Mouse (Mus musculus) hindbrain, postnatal 0 days (tissue): Measurements from ENCODE around the gene Dnah11. TPM values are rescaled to one million over a fixed set of nuclear protein-coding genes. Genes with fewer than 3 reads are reported as not detected.
A peak's percentile ranks its signal among the peaks of the same experiment; 100 is the strongest.

Source experiments
- ATAC-seq: fragments of 200-750 bp; cut with Nextera tagmentation; 2 replicates; pipeline ENCODE4 v1.8.0; 2017; ENCODE audit warnings: mild to moderate bottlenecking, moderate TSS enrichment, moderate library complexity
- DNase-seq: peaks from one replicate; pipeline ENCODE4 v3.0.0-alpha.2; 2015; ENCODE audit warnings: low spot score
- H3K27ac ChIP-seq: fragments of 300-500 bp; sonication (generic); 2 replicates; pipeline ENCODE4 v1.5.1; 2014; ENCODE audit warnings: mild to moderate bottlenecking
- H3K27me3 ChIP-seq: fragments of 300-500 bp; sonication (generic); 2 replicates; pipeline ENCODE4 v1.6.1; 2014; ENCODE audit warnings: low read length, mixed read lengths; ENCODE audit not compliant: insufficient read depth
- H3K36me3 ChIP-seq: fragments of 300-500 bp; sonication (generic); 2 replicates; pipeline ENCODE4 v1.6.1; 2014; ENCODE audit warnings: low read length, mixed read lengths; ENCODE audit not compliant: insufficient read depth
- H3K4me1 ChIP-seq: fragments of 300-500 bp; sonication (generic); 2 replicates; pipeline ENCODE4 v1.6.1; 2014; ENCODE audit warnings: antibody characterized with exemption, low read length, mixed read lengths; ENCODE audit not compliant: insufficient read depth
- H3K4me2 ChIP-seq: fragments of 300-500 bp; sonication (generic); 2 replicates; pipeline ENCODE4 v1.6.1; 2014; ENCODE audit warnings: low read depth, mild to moderate bottlenecking, low read length, moderate library complexity, mixed read lengths
- H3K4me3 ChIP-seq: fragments of 300-500 bp; sonication (generic); 2 replicates; pipeline ENCODE4 v1.5.1; 2014; ENCODE audit warnings: low read length
- H3K9ac ChIP-seq: fragments of 300-500 bp; sonication (generic); replicated peaks from 2 replicates; pipeline ENCODE4 v1.6.1; 2014; ENCODE audit warnings: mild to moderate bottlenecking, low read length, moderate library complexity, mixed read lengths
- H3K9me3 ChIP-seq: fragments of 300-500 bp; sonication (generic); 2 replicates; pipeline ENCODE4 v1.6.1; 2016; ENCODE audit warnings: low read length, mixed read lengths
- CTCF ChIP-seq: IDR thresholded peaks from 2 replicates; pipeline ENCODE4 v1.5.1; 2016; ENCODE audit warnings: antibody characterized with exemption, control low read depth, low read depth
- WGBS: fragments of 180-500 bp; shearing (Covaris S2); extraction: QIAGEN DNeasy Blood & Tissue Kit; methylation state at CpG from one replicate; pipeline ENCODE4 v1.1.7; 2014; 5-methylcytosine and 5-hydroxymethylcytosine counted together
- polyA plus RNA-seq: library from polyadenylated mRNA; unstranded; fragments of >200 nt; fragmentation: Nextera tagmentation; extraction: Ambion mirVana; gene quantifications from 2 replicates; pipeline ENCODE4 v1.2.1, GENCODE M21; 2015
- total RNA-seq: library from RNA; depleted of rRNA; stranded (reverse); fragments of >200 nt; gene quantifications from 2 replicates; pipeline ENCODE4 v1.2.3, GENCODE M21; 2014

Gene Dnah11
- total and polyA plus RNA-seq, 2 experiments from 2014 or later, result 0.09 to 1.5 TPM

GRCm38 (mm10) chr12:118186881-118187489 lies 11.9 kb downstream of the Dnah11 start:
- Histone ChIP-seq H3K27me3 (no peaks in the 10 kb centered on the region), H3K27ac (no peak overlapping the region), H3K4me2 (no peak overlapping the region), H3K36me3 (no peaks in the 10 kb centered on the region), H3K4me3 (no peak overlapping the region), H3K9ac (no peak overlapping the region), H3K4me1 (no peaks in the 10 kb centered on the region), H3K9me3 (no peaks in the 10 kb centered on the region)
- WGBS, result 9% methylated on average over 4 of the region's 4 CpGs
- no peak for TF ChIP-seq CTCF
- DNase-seq, result peak; percentile 10
- ATAC-seq, result no peak

- no peak overlapping the region for H3K9ac ChIP-seq
- ATAC-seq (no peak), DNase-seq (no peak)
- H3K9me3 ChIP-seq, result no peaks in the 10 kb centered on the region
- no peak overlapping the region for H3K4me2 ChIP-seq
- no peaks in the 10 kb centered on the region for H3K27me3 ChIP-seq
- TF ChIP-seq CTCF, result no peak
- 38% methylated on average over 4 of the region's 4 CpGs for WGBS
- no peak overlapping the region for H3K4me3 ChIP-seq
- H3K27ac ChIP-seq, result no peak overlapping the region
- H3K36me3 ChIP-seq, result no peaks in the 10 kb centered on the region
- H3K4me1 ChIP-seq, result no peaks in the 10 kb centered on the region
These were observed 12.5 kb downstream of the Dnah11 start for GRCm38 (mm10) chr12:118186120-118186880.

- no peak overlapping the region for H3K27ac ChIP-seq
- no peaks in the 10 kb centered on the region for H3K4me1 ChIP-seq
- no peaks in the 10 kb centered on the region for H3K36me3 ChIP-seq
- ATAC-seq (no peak), DNase-seq (no peak)
- 57% methylated on average over 1 of the region's 1 CpGs for WGBS
- no peaks in the 10 kb centered on the region for H3K9me3 ChIP-seq
- no peak overlapping the region for H3K4me3 ChIP-seq
- no peaks in the 10 kb centered on the region for H3K27me3 ChIP-seq
- H3K4me2 ChIP-seq, result no peak overlapping the region
- no peak for TF ChIP-seq CTCF
- H3K9ac ChIP-seq, result no peak overlapping the region
These were observed 14.1 kb downstream of the Dnah11 start for GRCm38 (mm10) chr12:118184731-118185130.

- Histone ChIP-seq H3K9ac (no peak overlapping the region), H3K4me1 (no peaks in the 10 kb centered on the region), H3K4me2 (no peak overlapping the region), H3K27ac (no peak overlapping the region), H3K36me3 (no peaks in the 10 kb centered on the region), H3K27me3 (no peaks in the 10 kb centered on the region), H3K4me3 (no peak overlapping the region), H3K9me3 (no peaks in the 10 kb centered on the region)
- DNase-seq (no peak), ATAC-seq (no peak)
- no peak for TF ChIP-seq CTCF
- WGBS, result 93% methylated on average over 5 of the region's 5 CpGs
These were observed 21.1 kb downstream of the Dnah11 start for GRCm38 (mm10) chr12:118177756-118178155.

GRCm38 (mm10) chr12:118164785-118165184 lies 34.1 kb downstream of the Dnah11 start:
- no peak overlapping the region for H3K4me3 ChIP-seq
- no peak for TF ChIP-seq CTCF
- no peaks in the 10 kb centered on the region for H3K4me1 ChIP-seq
- no peaks in the 10 kb centered on the region for H3K27me3 ChIP-seq
- DNase-seq, result no peak
- H3K9me3 ChIP-seq, result no peaks in the 10 kb centered on the region
- 33% methylated on average over 4 of the region's 4 CpGs for WGBS
- ATAC-seq, result no peak
- no peaks in the 10 kb centered on the region for H3K36me3 ChIP-seq
- H3K9ac ChIP-seq, result no peak overlapping the region
- no peak overlapping the region for H3K4me2 ChIP-seq
- H3K27ac ChIP-seq, result no peak overlapping the region

GRCm38 (mm10) chr12:118156986-118157385 lies 41.9 kb downstream of the Dnah11 start:
- no peaks in the 10 kb centered on the region for H3K36me3 ChIP-seq
- H3K27ac ChIP-seq, result no peak overlapping the region
- ATAC-seq (no peak), DNase-seq (no peak)
- no peak for TF ChIP-seq CTCF
- H3K4me2 ChIP-seq, result no peak overlapping the region
- no peaks in the 10 kb centered on the region for H3K4me1 ChIP-seq
- no peaks in the 10 kb centered on the region for H3K27me3 ChIP-seq
- no peak overlapping the region for H3K9ac ChIP-seq
- WGBS, result 87% methylated on average over 5 of the region's 5 CpGs
- no peaks in the 10 kb centered on the region for H3K9me3 ChIP-seq
- H3K4me3 ChIP-seq, result no peak overlapping the region

- DNase-seq (no peak), ATAC-seq (no peak)
- no peaks in the 10 kb centered on the region for H3K4me1 ChIP-seq
- no peak overlapping the region for H3K9ac ChIP-seq
- H3K27ac ChIP-seq, result no peak overlapping the region
- H3K4me2 ChIP-seq, result no peak overlapping the region
- H3K36me3 ChIP-seq, result no peaks in the 10 kb centered on the region
- no peak for TF ChIP-seq CTCF
- 85% methylated on average over 2 of the region's 2 CpGs for WGBS
- H3K9me3 ChIP-seq, result no peaks in the 10 kb centered on the region
- no peak overlapping the region for H3K4me3 ChIP-seq
- no peaks in the 10 kb centered on the region for H3K27me3 ChIP-seq
These were observed 51.3 kb downstream of the Dnah11 start for GRCm38 (mm10) chr12:118147521-118148033.
